Mouse (Mus musculus) forebrain, embryonic 14.5 days (tissue): ENCODE measurements at regions not wholly inside any gene's neighbourhood (a gene's known extent, or its start where the extent isn't known, plus 50 kb on each side); places are given as distances from the start of the nearest gene placed in this dataset.
A peak's percentile ranks its signal among the peaks of the same experiment; 100 is the strongest.

Experiments used
- ATAC-seq: fragments of 200-750 bp; cut with Nextera tagmentation; 2 replicates; pipeline ENCODE4 v1.8.0; 2017; ENCODE audit warnings: mild to moderate bottlenecking, moderate library complexity
- DNase-seq: peaks from one replicate; pipeline ENCODE4 v3.0.0-alpha.2; 2015; ENCODE audit warnings: low spot score
- H3K27ac ChIP-seq: fragments of 300-500 bp; sonication (generic); 2 replicates; pipeline ENCODE4 v1.5.1; 2014; ENCODE audit warnings: low read depth, mild to moderate bottlenecking, control low read depth, low read length, moderate library complexity
- H3K27me3 ChIP-seq: fragments of 300-500 bp; sonication (generic); replicated peaks from 2 replicates; pipeline ENCODE4 v1.6.1; 2014; ENCODE audit warnings: low read length, control low read depth, mixed read lengths; ENCODE audit not compliant: control insufficient read depth, insufficient read depth
- H3K36me3 ChIP-seq: fragments of 300-500 bp; sonication (generic); 2 replicates; pipeline ENCODE4 v1.6.1; 2014; ENCODE audit warnings: low read length, control low read depth; ENCODE audit not compliant: control insufficient read depth, insufficient read depth
- H3K4me1 ChIP-seq: fragments of 300-500 bp; sonication (generic); 2 replicates; pipeline ENCODE4 v1.6.1; 2014; ENCODE audit warnings: antibody characterized with exemption, low read length, control low read depth; ENCODE audit not compliant: control insufficient read depth, insufficient read depth
- H3K4me2 ChIP-seq: fragments of 300-500 bp; sonication (generic); 2 replicates; pipeline ENCODE4 v1.6.1; 2014; ENCODE audit warnings: mild to moderate bottlenecking, control low read depth, low read length
- H3K4me3 ChIP-seq: fragments of 300-500 bp; sonication (generic); 2 replicates; pipeline ENCODE4 v1.5.1; 2014; ENCODE audit warnings: low read depth, low read length, control low read depth
- H3K9ac ChIP-seq: fragments of 300-500 bp; sonication (generic); 2 replicates; pipeline ENCODE4 v1.6.1; 2014; ENCODE audit warnings: mild to moderate bottlenecking, low read length, control low read depth, moderate library complexity
- H3K9me3 ChIP-seq: fragments of 300-500 bp; sonication (generic); replicated peaks from 2 replicates; pipeline ENCODE4 v1.6.1; 2016; ENCODE audit warnings: low read length, control low read depth, mixed read lengths; ENCODE audit not compliant: control insufficient read depth
- WGBS: fragments of 180-500 bp; shearing (Covaris S2); extraction: QIAGEN DNeasy Blood & Tissue Kit; methylation state at CpG from one replicate; pipeline ENCODE4 v1.1.7; 2014; 5-methylcytosine and 5-hydroxymethylcytosine counted together

DNA sequence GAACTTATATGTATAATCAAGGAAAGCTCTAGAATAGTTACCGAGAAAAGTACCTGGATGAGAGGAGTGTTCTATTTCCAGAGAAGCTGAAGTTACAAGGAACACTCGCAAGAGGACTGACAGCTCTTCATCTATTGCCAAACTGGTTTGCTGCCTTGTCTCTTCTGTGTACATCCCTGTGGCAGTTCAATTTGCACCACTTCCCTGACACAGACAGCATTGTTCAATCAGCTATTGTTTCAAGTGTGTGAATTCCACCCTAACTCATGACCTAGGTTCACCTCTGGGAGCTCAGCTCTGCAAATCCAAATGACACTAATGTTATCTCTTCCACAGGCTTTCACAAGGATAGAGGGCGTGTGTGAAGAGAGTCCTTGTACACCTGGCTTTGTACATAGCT, 112.2 kb upstream of the Arntl start:
- 84% methylated on average over 3 of the region's 3 CpGs for WGBS
- no peak overlapping the region for H3K9ac ChIP-seq
- H3K36me3 ChIP-seq: no peaks in the 10 kb centered on the region
- H3K27ac ChIP-seq: no peak overlapping the region
- no peak overlapping the region for H3K4me3 ChIP-seq
- H3K27me3 ChIP-seq: no peaks in the 10 kb centered on the region
- H3K9me3 ChIP-seq: no peaks in the 10 kb centered on the region
- ATAC-seq (no peak), DNase-seq (no peak)
- H3K4me1 ChIP-seq: no peaks in the 10 kb centered on the region
- H3K4me2 ChIP-seq: no peak overlapping the region

DNA sequence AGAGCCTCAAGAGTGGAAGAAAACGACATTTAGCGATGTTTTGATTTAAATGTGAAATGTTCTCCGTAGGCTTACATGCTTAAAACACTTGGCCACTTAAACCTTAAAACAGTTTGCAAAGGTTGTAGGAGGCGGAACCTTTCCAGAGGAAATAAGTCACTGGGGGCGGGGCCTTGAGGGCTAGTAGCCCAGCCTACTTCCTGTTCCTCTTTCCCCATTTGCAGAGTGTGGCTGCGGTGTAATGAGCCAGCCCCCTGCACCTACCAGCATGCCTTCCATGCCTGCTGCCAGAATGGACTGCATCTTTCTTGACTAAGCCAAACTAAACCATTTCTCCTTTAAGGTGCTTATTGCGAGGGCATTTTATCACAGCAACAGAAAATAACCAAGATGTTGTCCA, 103.0 kb upstream of the Arntl start:
- no peak overlapping the region for H3K4me3 ChIP-seq
- DNase-seq (no peak), ATAC-seq (no peak)
- H3K36me3 ChIP-seq: no peaks in the 10 kb centered on the region
- H3K27me3 ChIP-seq: no peaks in the 10 kb centered on the region
- WGBS: 93% methylated on average over 7 of the region's 7 CpGs
- H3K9ac ChIP-seq: no peak overlapping the region
- H3K4me2 ChIP-seq: no peak overlapping the region
- no peak overlapping the region for H3K27ac ChIP-seq
- no peaks in the 10 kb centered on the region for H3K9me3 ChIP-seq
- H3K4me1 ChIP-seq: no peaks in the 10 kb centered on the region

DNA sequence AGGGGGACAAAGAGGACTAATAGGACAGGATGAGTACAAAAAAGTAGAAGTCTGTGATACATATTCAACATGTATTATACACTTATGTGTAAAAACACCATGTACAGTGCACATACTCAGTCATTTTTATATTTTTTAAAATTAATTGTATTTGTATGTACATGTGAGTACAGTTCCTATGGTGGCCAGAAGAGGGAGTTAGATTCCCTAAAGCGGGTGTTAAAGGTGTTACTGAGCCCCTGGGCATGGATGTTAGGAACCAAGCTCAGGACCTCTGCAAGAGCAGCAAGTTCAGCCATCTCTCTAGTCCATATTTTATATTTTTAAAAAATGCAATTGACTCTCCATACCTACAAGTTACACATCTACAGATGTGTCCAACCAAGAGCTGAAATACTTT, 101.9 kb upstream of the Arntl start:
- no peak for DNase-seq
- Histone ChIP-seq H3K27ac (no peak overlapping the region), H3K4me3 (no peak overlapping the region), H3K4me1 (peaks cover 4% of the 10 kb centered on the region; the same call in 1 of the 2 replicates), H3K4me2 (no peak overlapping the region), H3K36me3 (no peaks in the 10 kb centered on the region), H3K27me3 (no peaks in the 10 kb centered on the region), H3K9ac (no peak overlapping the region), H3K9me3 (no peaks in the 10 kb centered on the region)
- no peak for ATAC-seq
- WGBS: 54% methylated on average over 1 of the region's 1 CpGs

DNA sequence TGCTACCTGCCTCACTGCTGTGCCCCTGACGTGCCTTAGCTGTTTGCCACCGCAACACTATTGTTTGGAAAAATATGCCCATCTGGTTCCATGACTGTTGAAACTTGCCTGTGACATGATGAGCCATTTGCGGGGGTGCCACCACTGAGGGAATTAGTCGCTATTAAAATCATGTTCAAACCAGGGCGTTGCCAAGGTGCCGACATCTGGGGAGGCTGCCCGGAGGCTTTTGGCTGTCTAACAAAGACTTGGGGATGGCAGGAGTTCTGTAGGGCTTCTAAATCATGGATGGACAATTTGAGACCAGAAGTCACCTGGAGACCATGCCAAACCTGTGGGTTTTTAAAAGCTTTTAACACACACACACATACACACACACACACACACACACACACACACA, 100.5 kb upstream of the Arntl start:
- H3K9me3 ChIP-seq: no peaks in the 10 kb centered on the region
- peaks cover 4% of the 10 kb centered on the region; the same call in 1 of the 2 replicates for H3K4me1 ChIP-seq
- H3K4me2 ChIP-seq: no peak overlapping the region
- 75% methylated on average over 7 of the region's 7 CpGs for WGBS
- H3K27me3 ChIP-seq: no peaks in the 10 kb centered on the region
- ATAC-seq (no peak), DNase-seq (no peak)
- H3K36me3 ChIP-seq: no peaks in the 10 kb centered on the region
- no peak overlapping the region for H3K9ac ChIP-seq
- no peak overlapping the region for H3K4me3 ChIP-seq
- H3K27ac ChIP-seq: no peak overlapping the region

DNA sequence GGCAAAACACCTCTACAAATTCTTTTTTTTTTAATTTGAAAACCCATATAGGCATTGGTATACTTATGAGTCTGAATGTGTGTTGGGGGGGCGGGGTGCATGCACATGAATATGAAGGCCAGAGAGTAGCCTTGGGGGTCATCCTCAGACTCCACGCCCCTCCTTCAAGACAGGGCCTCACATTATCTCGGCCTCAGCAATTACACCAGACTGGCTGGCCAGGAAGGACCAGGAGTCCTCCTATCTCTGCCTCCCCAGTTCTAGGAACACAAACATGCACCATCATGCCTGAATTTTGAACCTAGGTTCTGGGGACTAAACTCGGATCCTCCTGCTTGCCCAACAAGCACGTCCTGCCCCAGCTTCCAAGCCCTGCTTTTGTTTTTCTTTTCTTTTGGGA, 99.3 kb upstream of the Arntl start:
- ATAC-seq: no peak
- no peak overlapping the region for H3K27ac ChIP-seq
- no peak overlapping the region for H3K4me3 ChIP-seq
- no peaks in the 10 kb centered on the region for H3K27me3 ChIP-seq
- DNase-seq: no peak
- WGBS: 87% methylated on average over 5 of the region's 5 CpGs
- H3K9me3 ChIP-seq: no peaks in the 10 kb centered on the region
- H3K4me2 ChIP-seq: no peak overlapping the region
- H3K9ac ChIP-seq: no peak overlapping the region
- peaks cover 4% of the 10 kb centered on the region; the same call in 1 of the 2 replicates for H3K4me1 ChIP-seq
- no peaks in the 10 kb centered on the region for H3K36me3 ChIP-seq

DNA sequence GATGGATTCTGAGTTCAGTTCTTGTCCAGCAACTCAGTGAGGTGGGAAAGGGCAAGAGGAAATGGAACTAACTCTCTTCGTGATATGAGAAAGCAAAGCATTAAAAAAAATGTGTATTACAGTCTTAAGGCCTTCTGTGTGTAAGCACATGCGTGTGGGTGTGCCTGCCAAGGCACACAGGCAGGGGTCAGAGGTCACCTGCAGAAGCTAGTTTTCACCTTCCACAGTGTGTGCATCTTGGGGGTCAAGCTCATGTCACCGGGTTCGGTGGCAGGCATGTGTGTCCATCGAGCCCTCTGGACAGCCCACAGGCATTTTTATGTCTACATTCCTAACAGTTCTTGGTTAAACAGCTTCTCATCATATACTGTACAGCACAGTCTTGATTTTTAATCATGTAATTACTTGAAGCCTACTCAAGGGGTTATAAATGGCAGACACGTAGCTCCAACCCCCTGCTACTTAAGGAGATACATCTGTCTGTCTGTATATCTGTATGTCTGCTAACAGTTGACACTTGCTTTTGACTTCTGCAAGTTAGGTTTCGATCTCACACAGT, 98.7 kb upstream of the Arntl start:
- Histone ChIP-seq H3K9me3 (no peaks in the 10 kb centered on the region), H3K4me3 (no peak overlapping the region)
- WGBS: 88% methylated on average over 7 of the region's 7 CpGs

DNA sequence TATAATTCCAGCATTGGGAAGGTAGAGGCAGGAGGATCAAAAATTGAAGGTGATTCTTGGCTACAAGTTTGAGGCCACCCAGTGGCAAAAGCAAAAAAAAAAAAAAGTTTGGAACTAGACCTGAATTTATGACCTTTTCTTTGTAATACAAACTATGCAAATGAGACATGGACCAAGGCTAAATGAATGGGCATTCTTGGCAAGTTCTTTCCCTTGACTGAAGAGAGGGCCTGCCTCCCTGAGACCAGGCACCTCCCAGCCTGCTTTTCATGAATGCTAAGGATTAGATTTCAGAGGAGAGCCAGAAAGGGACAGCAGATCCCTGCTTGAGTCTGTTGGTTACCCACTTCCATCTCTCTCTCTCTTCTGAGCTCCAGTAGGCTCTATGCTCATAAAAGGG, 97.8 kb upstream of the Arntl start:
- Histone ChIP-seq H3K4me2 (no peak overlapping the region), H3K4me1 (peaks cover 4% of the 10 kb centered on the region; the same call in 1 of the 2 replicates), H3K27me3 (no peaks in the 10 kb centered on the region), H3K9me3 (no peaks in the 10 kb centered on the region), H3K27ac (no peak overlapping the region), H3K36me3 (no peaks in the 10 kb centered on the region), H3K9ac (no peak overlapping the region), H3K4me3 (no peak overlapping the region)
- peak; percentile 27 for DNase-seq
- ATAC-seq: no peak

More for the DNA sequence above, 98.7 kb upstream of the Arntl start:
- peaks cover 4% of the 10 kb centered on the region; the same call in 1 of the 2 replicates for H3K4me1 ChIP-seq
- ATAC-seq (no peak), DNase-seq (no peak)
- no peak overlapping the region for H3K4me2 ChIP-seq
- H3K27ac ChIP-seq: no peak overlapping the region
- no peaks in the 10 kb centered on the region for H3K36me3 ChIP-seq
- H3K9ac ChIP-seq: no peak overlapping the region
- no peaks in the 10 kb centered on the region for H3K27me3 ChIP-seq

DNA sequence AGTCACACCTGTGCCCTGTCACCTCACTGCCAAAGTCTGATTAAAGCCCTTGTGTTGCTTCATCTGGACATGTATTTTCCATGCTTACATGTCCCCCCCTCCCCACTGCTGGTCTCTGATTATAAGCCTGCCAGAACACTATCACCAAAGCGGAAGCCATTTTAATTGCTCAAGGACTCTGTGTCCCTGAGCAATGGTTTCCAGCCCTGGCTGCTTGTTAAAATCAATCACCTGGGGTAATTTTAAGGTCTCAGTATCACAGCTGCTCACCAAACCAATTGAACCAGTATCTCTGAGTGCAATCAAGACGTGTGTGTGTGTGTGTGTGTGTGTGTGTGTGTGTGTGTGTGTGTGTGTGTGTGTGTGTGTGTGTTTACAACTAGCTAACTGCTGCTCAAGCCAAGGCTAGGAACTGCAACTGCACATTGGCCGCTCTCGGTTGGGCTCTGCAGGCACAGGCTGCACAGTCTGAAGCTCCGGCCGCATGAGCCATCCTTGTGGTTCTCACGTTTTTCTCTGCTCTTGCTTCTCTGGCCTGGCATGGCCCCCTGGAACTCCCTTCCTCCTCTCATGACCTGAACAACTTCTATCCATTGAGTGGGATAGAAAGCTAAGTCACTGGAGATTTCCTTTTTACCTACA, 96.3 kb upstream of the Arntl start:
- Histone ChIP-seq H3K9me3 (no peaks in the 10 kb centered on the region), H3K4me1 (peaks cover 4% of the 10 kb centered on the region; the same call in 1 of the 2 replicates), H3K9ac (no peak overlapping the region), H3K27ac (no peak overlapping the region), H3K4me2 (no peak overlapping the region), H3K4me3 (no peak overlapping the region), H3K27me3 (no peaks in the 10 kb centered on the region), H3K36me3 (no peaks in the 10 kb centered on the region)
- 86% methylated on average over 7 of the region's 7 CpGs for WGBS
- no peak for DNase-seq
- no peak for ATAC-seq

DNA sequence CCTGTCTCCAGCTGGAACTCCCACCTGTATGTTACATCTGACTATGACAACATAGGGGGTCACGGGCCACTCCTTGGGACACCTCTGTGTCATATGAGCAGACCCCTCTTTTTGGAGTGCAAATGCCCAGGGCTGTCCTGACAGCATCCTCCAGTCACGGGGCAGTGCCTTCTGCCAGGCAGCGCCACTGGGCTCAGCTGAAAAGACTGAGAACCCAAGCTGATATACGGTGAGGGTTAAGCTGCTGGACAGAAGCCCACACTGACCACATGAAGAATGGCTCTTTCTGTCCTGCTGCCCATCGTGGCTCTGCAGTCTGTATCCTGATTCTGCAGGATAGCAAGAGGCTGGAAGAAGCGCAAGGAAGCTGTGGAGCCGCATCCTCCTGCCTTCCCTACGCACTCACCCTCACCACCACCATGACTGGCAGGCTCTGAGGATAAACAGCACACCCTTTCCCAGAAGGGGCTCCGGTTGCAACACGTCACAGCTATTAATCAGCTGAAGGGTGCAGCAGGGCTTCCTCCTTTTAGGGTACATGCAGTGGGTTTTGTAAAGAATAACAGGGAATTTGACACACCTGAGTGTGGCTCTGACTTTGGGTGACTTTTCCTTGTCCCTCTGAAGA, 93.9 kb upstream of the Arntl start:
- H3K27me3 ChIP-seq: no peaks in the 10 kb centered on the region
- no peak overlapping the region for H3K9ac ChIP-seq
- peaks cover 4% of the 10 kb centered on the region; the same call in 1 of the 2 replicates for H3K4me1 ChIP-seq
- no peaks in the 10 kb centered on the region for H3K36me3 ChIP-seq
- H3K4me3 ChIP-seq: no peak overlapping the region
- H3K27ac ChIP-seq: no peak overlapping the region
- H3K9me3 ChIP-seq: no peaks in the 10 kb centered on the region
- no peak for ATAC-seq
- no peak overlapping the region for H3K4me2 ChIP-seq
- DNase-seq: no peak
- WGBS: 84% methylated on average over 10 of the region's 10 CpGs
